In genomic region chr8:82384458-82385234, GRCm38 (mm10) we compare ENCODE assay signal across 11 mouse cellular contexts. TPM values are rescaled to one million over a fixed set of nuclear protein-coding genes. Genes with fewer than 3 reads are reported as not detected.
DNase-seq lines count a peak whose midpoint lies in the region; ATAC-seq lines count a peak whose summit lies in the region.
"Had no signal": no experiment of that assay in that cellular context is flagged by ENCODE, and none has a peak within 500 bp of the region (broad histone marks: within the 10 kb centered on the region; RNA-seq: fewer than 3 reads in every experiment).

No protein-coding gene starts in this region.

- no peak for DNase-seq in heart, postnatal 25 days (ENCODE audit: low spot score)
- peak; percentile 21 for DNase-seq in 416B (ENCODE audit: low read depth)
- peak; percentile 26 for DNase-seq in brain, embryonic 18.5 days (ENCODE audit: low read depth, low spot score)
- no peak for DNase-seq in frontal cortex, postnatal 25 days (ENCODE audit: low spot score in 2 of 2)
- DNase-seq in gastrocnemius, adult 18-20 months (ENCODE audit: low spot score) = no peak
- no peak for DNase-seq in left cerebral cortex, adult 11 months (ENCODE audit: low spot score)
- DNase-seq: kidney, postnatal 14 days had no signal

- ATAC-seq in heart, embryonic 12.5 days (ENCODE audit: insufficient number of reproducible peaks, low FRiP score) = peak; percentile 69

- 22% methylated on average over 11 of the region's 11 CpGs for WGBS in heart, embryonic 12.5 days
- WGBS in macrophage (ENCODE audit: missing documents) = 82% methylated on average over 9 of the region's 11 CpGs

- H3K4me3 ChIP-seq in heart, embryonic 12.5 days = no peak overlapping the region
- no peak overlapping the region for H3K4me3 ChIP-seq in macrophage (ENCODE audit: inconsistent target)
- H3K4me3 ChIP-seq: stomach, embryonic 15.5 days had no signal

- H3K27me3 ChIP-seq in heart, embryonic 12.5 days (replicated peaks) = no peaks in the 10 kb centered on the region
- H3K27me3 ChIP-seq: CH12.LX; stomach, embryonic 15.5 days had no signal

- H3K79me2 ChIP-seq in macrophage (ENCODE audit: inconsistent target) = peaks cover 77% of the 10 kb centered on the region

- H3K36me3 ChIP-seq in heart, embryonic 12.5 days = no peaks in the 10 kb centered on the region
- no peaks in the 10 kb centered on the region; the same call in 1 of the 2 replicates for H3K36me3 ChIP-seq in macrophage (ENCODE audit: inconsistent target)
- H3K36me3 ChIP-seq: stomach, embryonic 15.5 days had no signal

- no peak overlapping the region for H3K9ac ChIP-seq in heart, embryonic 12.5 days
- H3K9ac ChIP-seq: stomach, embryonic 15.5 days had no signal

- intact Hi-C loops in heart, postnatal 25 days (cut with DNase I) = no loop called here

- H3K4me1 ChIP-seq in heart, embryonic 12.5 days (replicated peaks) = peaks cover 39% of the 10 kb centered on the region
- H3K4me1 ChIP-seq: stomach, embryonic 15.5 days had no signal

- no peaks in the 10 kb centered on the region for H3K9me3 ChIP-seq in heart, embryonic 12.5 days (replicated peaks)
- H3K9me3 ChIP-seq: stomach, embryonic 15.5 days had no signal

- peak overlapping the region; percentile 21; the same call in 1 of the 2 replicates for H3K27ac ChIP-seq in heart, embryonic 12.5 days (ENCODE audit: poor library complexity, severe bottlenecking)
- H3K27ac ChIP-seq in macrophage = peak overlapping the region; percentile 88; the same call in 1 of the 2 replicates
- H3K27ac ChIP-seq: stomach, embryonic 15.5 days had no signal

- peak overlapping the region; percentile 45 for H3K4me2 ChIP-seq in heart, embryonic 12.5 days
- H3K4me2 ChIP-seq: stomach, embryonic 15.5 days had no signal

RNA-seq across cellular contexts. Expression of gene Il15, which starts 18.4 kb away (rescaled TPM):
- polyA plus RNA-seq in heart, embryonic 12.5 days (2016; fragmentation: Nextera tagmentation; extraction: Ambion mirVana) = 19.9 and 23.7 TPM in 2 replicates
- total RNA-seq in heart, postnatal 25 days (2021) = 10 to 100 TPM; 29.5 to 34.6 TPM
- total RNA-seq in macrophage (2018; cell fraction: chromatin; rRNA removed) = 1,000 to 10,000 TPM in 1 of 26 experiments, 100 to 1,000 TPM in 21, 10 to 100 TPM in 4; 56.7 to 1,055 (median 169) TPM
- 100 to 1,000 TPM in 11 of 26 experiments, 10 to 100 TPM in 15; 38.9 to 344 (median 95.8) TPM for total RNA-seq in macrophage (2018; cell fraction: cytosol; rRNA removed)
- 1,000 to 10,000 TPM in 1 of 26 experiments, 100 to 1,000 TPM in 21, 10 to 100 TPM in 4; 54.7 to 1,190 (median 183) TPM for total RNA-seq in macrophage (2018; cell fraction: nucleus; rRNA removed)
- polyA plus RNA-seq in macrophage (2018) = 27.2 to 76.9 TPM (median 28.5 TPM) in 3 replicates
- 10 to 100 TPM in 1 of 2 experiments, 1 to 10 TPM in 1; 9.1 to 13.1 TPM for total RNA-seq in gastrocnemius, adult 18-20 months (2021)

Comparison
In these comparisons a context has a peak if more than half of its experiments do, and no peak if none do; other contexts are left out.
1. DNase-seq: peak in 416B (single experiment) and brain, embryonic 18.5 days (single experiment); none in heart, postnatal 25 days (single experiment), frontal cortex, postnatal 25 days (0 of 2), gastrocnemius, adult 18-20 months (single experiment) and left cerebral cortex, adult 11 months (single experiment).